Mouse (Mus musculus) heart, adult 2 months (tissue): ENCODE measurements at regions not wholly inside any gene's neighbourhood (a gene's known extent, or its start where the extent isn't known, plus 50 kb on each side); places are given as distances from the start of the nearest gene placed in this dataset.

ENCODE experiments used
- DNase-seq, 2 experiments: peaks; one replicate each; pipeline ENCODE4 v3.0.0; 2021
- H3K27ac ChIP-seq: fragments of 200-600 bp; 2 replicates; pipeline ENCODE4 v1.8.1; 2022
- H3K27me3 ChIP-seq: fragments of 200-500 bp; 2 replicates; pipeline ENCODE4 v1.6.1; 2012; ENCODE audit warnings: mild to moderate bottlenecking, low read length, inconsistent platforms, mixed read lengths; ENCODE audit not compliant: control insufficient read depth, insufficient read depth
- H3K36me3 ChIP-seq: fragments of 200-500 bp; 2 replicates; pipeline ENCODE4 v1.6.1; 2012; ENCODE audit warnings: low read length, inconsistent platforms; ENCODE audit not compliant: control insufficient read depth, insufficient read depth
- H3K4me1 ChIP-seq: fragments of 200-500 bp; 2 replicates; pipeline ENCODE4 v1.6.1; 2011; ENCODE audit warnings: low read length; ENCODE audit not compliant: control insufficient read depth, insufficient read depth
- H3K4me3 ChIP-seq: fragments of 200-600 bp; 2 replicates; pipeline ENCODE4 v1.8.1; 2022
- H3K79me2 ChIP-seq: fragments of 200-500 bp; replicated peaks from 2 replicates; pipeline ENCODE4 v1.6.1; 2012; ENCODE audit warnings: mild to moderate bottlenecking, inconsistent platforms, low read length, moderate library complexity, mixed read lengths; ENCODE audit not compliant: control insufficient read depth, insufficient read depth
- H3K9ac ChIP-seq: fragments of 200-500 bp; 2 replicates; pipeline ENCODE4 v1.6.1; 2012; ENCODE audit warnings: low read depth, mild to moderate bottlenecking, control low read depth, inconsistent platforms, low read length, mixed read lengths
- CTCF ChIP-seq: fragments of 200-600 bp; IDR thresholded peaks from 2 replicates; pipeline ENCODE4 v1.8.1; 2022; ENCODE audit warnings: antibody characterized with exemption, mild to moderate bottlenecking, moderate library complexity
- EP300 ChIP-seq: fragments of 200-500 bp; IDR thresholded peaks from 2 replicates; pipeline ENCODE4 v1.6.1; 2011; ENCODE audit warnings: low read depth, low read length, control low read depth; ENCODE audit not compliant: insufficient read depth
- POLR2A ChIP-seq: fragments of 200-500 bp; IDR thresholded peaks from 2 replicates; pipeline ENCODE4 v1.6.1; 2011; ENCODE audit warnings: mild to moderate bottlenecking, low read depth, low read length, control low read depth; ENCODE audit not compliant: insufficient read depth
- WGBS: fragments of 180-500 bp; shearing (Covaris S2); methylation state at CpG from one replicate; pipeline ENCODE4 v1.1.7; 2018; 5-methylcytosine and 5-hydroxymethylcytosine counted together
- intact Hi-C: fragments of 180-260 bp; cut with DNase I; formaldehyde crosslinking; loops from one replicate; pipeline ENCODE4 v1.15.1; 2025

DNA sequence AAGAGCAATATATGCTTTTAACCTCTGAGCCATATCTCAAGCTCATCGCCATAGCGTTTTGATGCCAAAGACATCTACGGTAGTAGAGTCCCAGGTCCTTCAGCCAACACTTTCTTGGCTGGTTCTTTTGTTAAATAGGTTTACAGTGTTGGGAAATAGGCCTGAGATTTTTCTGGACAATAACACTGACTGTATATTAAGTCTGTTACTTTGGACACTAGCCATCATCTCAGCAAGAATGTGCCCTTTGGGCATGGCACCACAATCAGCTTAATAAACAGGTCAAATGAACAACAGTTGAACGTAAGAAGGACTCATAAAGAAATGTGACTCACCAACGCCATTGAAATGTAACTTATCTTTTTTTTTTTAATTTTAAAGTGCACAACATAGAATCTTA lies 68.6 kb upstream of the Adamts9 start:
- DNase-seq, result no peak
- H3K79me2 ChIP-seq, result no peaks in the 10 kb centered on the region
- H3K36me3 ChIP-seq, result no peaks in the 10 kb centered on the region
- H3K4me1 ChIP-seq, result peaks cover 3% of the 10 kb centered on the region
- no peaks in the 10 kb centered on the region for H3K27me3 ChIP-seq
- H3K27ac ChIP-seq, result no peak overlapping the region
- H3K4me3 ChIP-seq, result no peak overlapping the region
- WGBS, result 91% methylated on average over 5 of the region's 5 CpGs
- intact Hi-C loops, result no loop called here
- TF ChIP-seq EP300, result no peak
- no peak for TF ChIP-seq POLR2A
- TF ChIP-seq CTCF, result no peak
- H3K9ac ChIP-seq, result no peak overlapping the region

DNA sequence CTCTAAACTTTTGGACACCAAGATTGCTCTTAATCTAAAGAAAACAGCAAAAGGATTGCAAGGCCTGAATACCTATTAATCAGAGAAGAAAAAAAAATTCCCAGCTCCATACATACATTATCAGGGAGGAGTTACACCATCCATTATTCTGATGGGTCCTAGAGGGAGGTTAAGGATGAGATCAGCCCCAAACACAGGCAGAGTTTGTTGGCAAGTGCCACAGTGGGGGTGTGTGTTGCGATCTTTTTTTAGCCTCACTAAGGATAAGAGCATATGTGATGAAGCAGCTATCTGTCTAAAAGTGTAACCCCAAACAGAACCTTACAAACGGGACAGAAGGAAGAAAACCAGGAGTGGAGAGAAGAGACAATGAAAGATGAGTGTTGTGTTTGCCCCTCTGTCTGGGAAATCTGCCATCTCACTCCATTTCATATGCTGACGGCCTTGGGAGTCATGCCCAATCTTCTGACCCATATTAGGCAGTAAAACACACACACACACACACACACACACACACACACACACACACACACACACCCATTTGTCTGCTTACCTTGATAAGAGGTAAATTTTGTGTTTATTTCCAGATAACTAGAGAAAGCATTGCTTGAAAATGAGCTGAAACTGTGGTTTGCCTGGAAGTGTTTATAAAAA lies 61.4 kb upstream of the Adamts9 start:
- H3K4me3 ChIP-seq, result no peak overlapping the region
- 19% methylated on average over 3 of the region's 3 CpGs for WGBS
- peaks cover 7% of the 10 kb centered on the region for H3K36me3 ChIP-seq
- TF ChIP-seq EP300 (no peak), CTCF (no peak), POLR2A (no peak)
- H3K27me3 ChIP-seq, result no peaks in the 10 kb centered on the region
- no peak overlapping the region for H3K9ac ChIP-seq
- H3K79me2 ChIP-seq, result peaks cover 2% of the 10 kb centered on the region
- intact Hi-C loops, result loop anchor here (5.0 kb wide), 1 partner anchor 47 kb away; no protein-coding TSS in a partner anchor
- H3K4me1 ChIP-seq, result peaks cover 6% of the 10 kb centered on the region
- peak overlapping the region; percentile 45 for H3K27ac ChIP-seq
- peak in 1 of 2 experiments; percentile 27 for DNase-seq

DNA sequence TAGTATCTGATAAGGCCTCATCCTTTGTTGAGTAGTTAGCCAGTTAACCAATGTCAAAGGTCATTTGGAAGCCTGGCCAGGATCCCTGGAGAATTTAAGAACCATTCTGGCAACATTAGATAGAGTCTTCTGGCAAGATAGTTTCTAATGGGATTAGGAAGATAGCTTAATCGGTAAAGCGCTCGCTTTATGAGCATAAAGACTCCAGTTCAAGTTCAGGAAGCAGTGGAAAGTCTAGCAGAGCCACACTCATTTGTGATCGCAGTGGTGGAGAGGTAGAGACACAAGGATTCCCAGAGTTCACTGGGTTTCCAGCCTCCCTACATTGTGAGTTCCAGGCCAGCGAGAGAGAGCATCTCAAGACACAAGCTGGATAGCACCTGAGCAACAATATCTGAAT lies 60.5 kb upstream of the Adamts9 start:
- intact Hi-C loops, result loop anchor here (5.0 kb wide), 1 partner anchor 47 kb away; no protein-coding TSS in a partner anchor
- no peak for TF ChIP-seq POLR2A
- no peak for TF ChIP-seq EP300
- TF ChIP-seq CTCF, result no peak
- H3K79me2 ChIP-seq, result peaks cover 2% of the 10 kb centered on the region
- 89% methylated on average over 5 of the region's 5 CpGs for WGBS
- no peak overlapping the region for H3K9ac ChIP-seq
- H3K4me1 ChIP-seq, result peaks cover 6% of the 10 kb centered on the region
- peaks cover 7% of the 10 kb centered on the region for H3K36me3 ChIP-seq
- H3K27me3 ChIP-seq, result no peaks in the 10 kb centered on the region
- no peak overlapping the region for H3K27ac ChIP-seq
- no peak overlapping the region for H3K4me3 ChIP-seq
- DNase-seq, result no peak

DNA sequence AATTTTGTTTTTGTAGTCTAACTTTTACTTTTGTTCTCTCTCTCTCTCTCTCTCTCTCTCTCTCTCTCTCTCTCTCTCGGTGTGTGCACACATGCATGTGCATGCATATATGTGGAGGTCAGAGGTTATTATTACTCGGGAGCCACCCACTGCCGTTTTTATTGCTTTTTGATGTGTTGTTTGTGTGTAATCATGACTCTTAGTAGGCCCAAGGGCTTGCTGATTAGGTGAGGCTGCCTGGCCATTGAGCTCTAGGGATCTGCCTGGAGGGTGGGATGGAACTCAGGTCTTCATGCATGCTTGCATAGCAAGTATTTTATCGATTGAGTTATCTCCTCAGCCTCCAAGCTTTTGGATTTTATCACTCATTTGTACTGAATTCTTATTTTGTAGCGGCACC lies 50.4 kb upstream of the Adamts9 start:
- 85% methylated on average over 5 of the region's 5 CpGs for WGBS
- intact Hi-C loops, result loop anchor here (5.0 kb wide), 1 partner anchor 44 kb away; no protein-coding TSS in a partner anchor
- H3K9ac ChIP-seq, result no peak overlapping the region

More for the DNA sequence above, 50.4 kb upstream of the Adamts9 start:
- no peak for TF ChIP-seq EP300
- no peak for TF ChIP-seq POLR2A
- TF ChIP-seq CTCF, result no peak
- no peak overlapping the region for H3K27ac ChIP-seq
- H3K4me1 ChIP-seq, result peaks cover 1% of the 10 kb centered on the region
- H3K27me3 ChIP-seq, result no peaks in the 10 kb centered on the region
- H3K79me2 ChIP-seq, result no peaks in the 10 kb centered on the region
- H3K4me3 ChIP-seq, result no peak overlapping the region
- DNase-seq, result no peak
- H3K36me3 ChIP-seq, result peaks cover 9% of the 10 kb centered on the region
